9 mouse cellular contexts compared by ENCODE assay signal in genomic region chr2:30724521-30724920, GRCm38 (mm10).
DNase-seq lines count a peak whose midpoint lies in the region; ATAC-seq and TF ChIP-seq lines count a peak whose summit lies in the region.
"Had no signal": no experiment of that assay in that cellular context is flagged by ENCODE, and none has a peak within 500 bp of the region (broad histone marks: within the 10 kb centered on the region; RNA-seq: fewer than 3 reads in every experiment).

No protein-coding gene starts in this region.

- TF ChIP-seq CTCF in lung, embryonic 14.5 days (IDR thresholded peaks at IDR 0.05; ENCODE audit: low read depth), result no peak
- no peak for TF ChIP-seq CTCF in midbrain, postnatal 0 days (IDR thresholded peaks at IDR 0.05)

- no peaks in the 10 kb centered on the region for H3K36me3 ChIP-seq in lung, embryonic 14.5 days (ENCODE audit: insufficient read depth)
- no peaks in the 10 kb centered on the region for H3K36me3 ChIP-seq in intestine, embryonic 14.5 days (ENCODE audit: control insufficient read depth, insufficient read depth, low read length)
- H3K36me3 ChIP-seq in midbrain, postnatal 0 days (ENCODE audit: insufficient read depth, low read length), result no peaks in the 10 kb centered on the region
- H3K36me3 ChIP-seq: liver, embryonic 12.5 days had no signal

- H3K4me3 ChIP-seq in lung, embryonic 14.5 days (ENCODE audit: low read depth, low read length), result no peak overlapping the region
- H3K4me3 ChIP-seq in intestine, embryonic 14.5 days (ENCODE audit: low read depth, low read length), result no peak overlapping the region
- no peak overlapping the region for H3K4me3 ChIP-seq in midbrain, postnatal 0 days (ENCODE audit: low read depth, low read length)
- H3K4me3 ChIP-seq: liver, embryonic 12.5 days had no signal

- ATAC-seq in lung, embryonic 14.5 days (ENCODE audit: insufficient read depth), result no peak
- ATAC-seq in intestine, embryonic 14.5 days (replicated peaks; ENCODE audit: low FRiP score, low TSS enrichment, low read depth), result no peak
- no peak for ATAC-seq in midbrain, postnatal 0 days (ENCODE audit: low FRiP score)
- ATAC-seq: liver, embryonic 12.5 days had no signal

- H3K27ac ChIP-seq in lung, embryonic 14.5 days (ENCODE audit: low read depth), result peak overlapping the region; percentile 33; the same call in 1 of the 2 replicates
- 0 out of 2 replicates have a peak overlapping the region, but pooled peaks have one; percentile 16 for H3K27ac ChIP-seq in intestine, embryonic 14.5 days (ENCODE audit: low read depth)
- peak overlapping the region; percentile 13; the same call in 1 of the 2 replicates for H3K27ac ChIP-seq in midbrain, postnatal 0 days (ENCODE audit: low read depth, low read length)
- H3K27ac ChIP-seq: liver, embryonic 12.5 days had no signal

- no peak overlapping the region for H3K9ac ChIP-seq in lung, embryonic 14.5 days
- H3K9ac ChIP-seq in intestine, embryonic 14.5 days (ENCODE audit: low read length), result no peak overlapping the region
- no peak overlapping the region for H3K9ac ChIP-seq in midbrain, postnatal 0 days (replicated peaks; ENCODE audit: low read length, poor library complexity, severe bottlenecking)
- H3K9ac ChIP-seq: liver, embryonic 12.5 days had no signal

- peak; percentile 18 to 55 for DNase-seq in adrenal gland, adult (ENCODE audit: inconsistent age in 2 of 2, low spot score in 1 of 2)
- no peak for DNase-seq in adrenal gland, postnatal 14 days
- no peak for DNase-seq in lung, embryonic 14.5 days
- no peak for DNase-seq in lung, postnatal 25 days (ENCODE audit: low spot score)
- no peak for DNase-seq in intestine, embryonic 14.5 days (ENCODE audit: low spot score)
- no peak for DNase-seq in midbrain, postnatal 0 days (ENCODE audit: low spot score)
- DNase-seq in frontal cortex, postnatal 25 days (ENCODE audit: low spot score in 2 of 2), result no peak
- DNase-seq in left cerebral cortex, adult 11 months (ENCODE audit: low spot score), result no peak

- no peaks in the 10 kb centered on the region for H3K27me3 ChIP-seq in lung, embryonic 14.5 days (ENCODE audit: insufficient read depth, low read length)
- no peaks in the 10 kb centered on the region for H3K27me3 ChIP-seq in intestine, embryonic 14.5 days (replicated peaks; ENCODE audit: control insufficient read depth, insufficient read depth, low read length)
- no peaks in the 10 kb centered on the region for H3K27me3 ChIP-seq in midbrain, postnatal 0 days (ENCODE audit: insufficient read depth, low read length)

- peaks cover 56% of the 10 kb centered on the region for H3K4me1 ChIP-seq in lung, embryonic 14.5 days (ENCODE audit: insufficient read depth)
- peaks cover 59% of the 10 kb centered on the region for H3K4me1 ChIP-seq in intestine, embryonic 14.5 days (replicated peaks; ENCODE audit: control insufficient read depth, insufficient read depth, low read length)
- peaks cover 37% of the 10 kb centered on the region for H3K4me1 ChIP-seq in midbrain, postnatal 0 days (ENCODE audit: insufficient read depth, low read length)

- no peak overlapping the region for H3K4me2 ChIP-seq in lung, embryonic 14.5 days
- no peak overlapping the region for H3K4me2 ChIP-seq in intestine, embryonic 14.5 days (ENCODE audit: low read length)
- no peak overlapping the region for H3K4me2 ChIP-seq in midbrain, postnatal 0 days (ENCODE audit: low read depth, low read length, poor library complexity, severe bottlenecking)

- no peaks in the 10 kb centered on the region for H3K9me3 ChIP-seq in lung, embryonic 14.5 days (ENCODE audit: low read depth, low read length)
- H3K9me3 ChIP-seq in intestine, embryonic 14.5 days (ENCODE audit: control insufficient read depth, low read length), result no peaks in the 10 kb centered on the region
- H3K9me3 ChIP-seq in midbrain, postnatal 0 days (ENCODE audit: low read length), result no peaks in the 10 kb centered on the region
- H3K9me3 ChIP-seq: liver, embryonic 12.5 days had no signal

Comparison
In these comparisons a context has a peak if more than half of its experiments do, and no peak if none do; other contexts are left out.
1. DNase-seq: peak in adrenal gland, adult (2 of 2); none in adrenal gland, postnatal 14 days (single experiment), lung, embryonic 14.5 days (single experiment), lung, postnatal 25 days (single experiment), intestine, embryonic 14.5 days (single experiment), midbrain, postnatal 0 days (single experiment), frontal cortex, postnatal 25 days (0 of 2) and left cerebral cortex, adult 11 months (single experiment).
2. Peak in every context shown above with its lines, with median percentiles within 50 percentile points of each other: H3K27ac ChIP-seq.